Comparison of ENCODE assay signal across 8 mouse cellular contexts in genomic region chr1:66816837-66817452, GRCm38 (mm10). TPM values are rescaled to one million over a fixed set of nuclear protein-coding genes. Genes with fewer than 3 reads are reported as not detected.
DNase-seq lines count a peak whose midpoint lies in the region; ATAC-seq and TF ChIP-seq lines count a peak whose summit lies in the region.

No protein-coding gene starts in this region.

- 0 out of 2 replicates have a peak overlapping the region, but pooled peaks have one; percentile 49 for H3K27ac ChIP-seq in ES-Bruce4 (ENCODE audit: insufficient read depth, low read length)
- H3K27ac ChIP-seq in forebrain, embryonic 12.5 days = peak overlapping the region; percentile 98
- peak overlapping the region; percentile 98 for H3K27ac ChIP-seq in heart, postnatal 0 days (ENCODE audit: low read depth)
- H3K27ac ChIP-seq in liver, embryonic 16.5 days (ENCODE audit: low read length) = peak overlapping the region; percentile 98
- H3K27ac ChIP-seq in neural tube, embryonic 12.5 days = peak overlapping the region; percentile 95
- peak overlapping the region; percentile 98 for H3K27ac ChIP-seq in stomach, postnatal 0 days (replicated peaks)

- under 1% methylated on average over 44 of the region's 63 CpGs for WGBS in forebrain, embryonic 12.5 days
- WGBS in heart, postnatal 0 days = 0% methylated on average over 33 of the region's 63 CpGs
- WGBS in large intestine, adult 2 months = under 1% methylated on average over 60 of the region's 63 CpGs
- whole genome bisulfite sequencing in liver, embryonic 16.5 days (ENCODE audit: insufficient replicate concordance) = 0% methylated on average over 47 of the region's 63 CpGs
- under 1% methylated on average over 47 of the region's 63 CpGs for WGBS in neural tube, embryonic 12.5 days
- WGBS in stomach, postnatal 0 days = 2% methylated on average over 39 of the region's 63 CpGs

- no peak for TF ChIP-seq CTCF in ES-Bruce4 (IDR thresholded peaks at IDR 0.05; ENCODE audit: low read depth, low read length)
- no peak for TF ChIP-seq CTCF in heart, postnatal 0 days (IDR thresholded peaks at IDR 0.05; ENCODE audit: low read depth)
- TF ChIP-seq CTCF in stomach, postnatal 0 days (IDR thresholded peaks at IDR 0.05; ENCODE audit: low read depth) = 0 out of 2 replicates have a peak, but pooled peaks have one; percentile 19

- H3K4me1 ChIP-seq in ES-Bruce4 (ENCODE audit: control insufficient read depth, insufficient read depth, low read length) = no peaks in the 10 kb centered on the region
- peaks cover 22% of the 10 kb centered on the region for H3K4me1 ChIP-seq in forebrain, embryonic 12.5 days
- H3K4me1 ChIP-seq in heart, postnatal 0 days (ENCODE audit: control insufficient read depth, insufficient read depth) = peaks cover 6% of the 10 kb centered on the region; the same call in 1 of the 2 replicates
- H3K4me1 ChIP-seq in liver, embryonic 16.5 days (ENCODE audit: control insufficient read depth, low read depth, low read length) = peaks cover 7% of the 10 kb centered on the region
- H3K4me1 ChIP-seq in neural tube, embryonic 12.5 days = peaks cover 17% of the 10 kb centered on the region
- no peaks in the 10 kb centered on the region for H3K4me1 ChIP-seq in stomach, postnatal 0 days (replicated peaks; ENCODE audit: control insufficient read depth, insufficient read depth)

- ATAC-seq in forebrain, embryonic 12.5 days (ENCODE audit: low FRiP score) = peak; percentile 90
- ATAC-seq in heart, postnatal 0 days (ENCODE audit: insufficient read depth, low read depth) = peak; percentile 81
- peak; percentile 75 for ATAC-seq in liver, embryonic 16.5 days (ENCODE audit: low read depth)
- peak; percentile 89 for ATAC-seq in neural tube, embryonic 12.5 days (ENCODE audit: low FRiP score, low read depth)
- ATAC-seq in stomach, postnatal 0 days (ENCODE audit: low FRiP score, low TSS enrichment) = peak; percentile 84

- H3K36me3 ChIP-seq in ES-Bruce4 (ENCODE audit: control insufficient read depth, insufficient read depth, low read length, poor library complexity, severe bottlenecking) = no peaks in the 10 kb centered on the region
- H3K36me3 ChIP-seq in forebrain, embryonic 12.5 days (replicated peaks) = no peaks in the 10 kb centered on the region
- H3K36me3 ChIP-seq in heart, postnatal 0 days (replicated peaks; ENCODE audit: control insufficient read depth, insufficient read depth, low read length) = no peaks in the 10 kb centered on the region
- no peaks in the 10 kb centered on the region for H3K36me3 ChIP-seq in liver, embryonic 16.5 days (ENCODE audit: control insufficient read depth, insufficient read depth)
- no peaks in the 10 kb centered on the region for H3K36me3 ChIP-seq in neural tube, embryonic 12.5 days
- no peaks in the 10 kb centered on the region for H3K36me3 ChIP-seq in stomach, postnatal 0 days (ENCODE audit: control insufficient read depth, insufficient read depth, low read length)

- peak overlapping the region; percentile 99 for H3K9ac ChIP-seq in ES-Bruce4 (ENCODE audit: low read depth, poor library complexity, severe bottlenecking)
- peak overlapping the region; percentile 92 for H3K9ac ChIP-seq in forebrain, embryonic 12.5 days
- H3K9ac ChIP-seq in heart, postnatal 0 days (replicated peaks; ENCODE audit: low read depth, low read length) = peak overlapping the region; percentile 95
- peak overlapping the region; percentile 95 for H3K9ac ChIP-seq in liver, embryonic 16.5 days (ENCODE audit: low read depth, low read length)
- H3K9ac ChIP-seq in neural tube, embryonic 12.5 days = peak overlapping the region; percentile 90
- peak overlapping the region; percentile 90 for H3K9ac ChIP-seq in stomach, postnatal 0 days (ENCODE audit: low read length)

- H3K4me2 ChIP-seq in forebrain, embryonic 12.5 days = peak overlapping the region; percentile 77
- H3K4me2 ChIP-seq in heart, postnatal 0 days (ENCODE audit: low read depth, low read length) = peak overlapping the region; percentile 93
- H3K4me2 ChIP-seq in liver, embryonic 16.5 days (ENCODE audit: low read depth, low read length) = peak overlapping the region; percentile 86
- peak overlapping the region; percentile 75 for H3K4me2 ChIP-seq in neural tube, embryonic 12.5 days (replicated peaks)
- H3K4me2 ChIP-seq in stomach, postnatal 0 days (replicated peaks; ENCODE audit: low read depth) = peak overlapping the region; percentile 86

- no peak for TF ChIP-seq EP300 in ES-Bruce4 (IDR thresholded peaks at IDR 0.05; ENCODE audit: insufficient read depth, low read depth, low read length)
- peak; percentile 37; the same call in 1 of the 2 replicates for TF ChIP-seq EP300 in heart, postnatal 0 days (IDR thresholded peaks at IDR 0.05; ENCODE audit: low read depth)
- TF ChIP-seq EP300 in stomach, postnatal 0 days (optimal IDR thresholded peaks at IDR 0.05) = no peak

- H3K27me3 ChIP-seq in ES-Bruce4 (ENCODE audit: control insufficient read depth, insufficient read depth, low read length, poor library complexity, severe bottlenecking) = peaks cover 3% of the 10 kb centered on the region
- peaks cover 7% of the 10 kb centered on the region; the same call in 1 of the 2 replicates for H3K27me3 ChIP-seq in forebrain, embryonic 12.5 days
- H3K27me3 ChIP-seq in heart, postnatal 0 days (ENCODE audit: control insufficient read depth, insufficient read depth, low read length) = no peaks in the 10 kb centered on the region
- H3K27me3 ChIP-seq in liver, embryonic 16.5 days (ENCODE audit: control insufficient read depth, insufficient read depth, low read depth, low read length) = no peaks in the 10 kb centered on the region
- H3K27me3 ChIP-seq in neural tube, embryonic 12.5 days (replicated peaks) = 0 out of 2 replicates have a peak, but pooled peaks cover 2% of the 10 kb centered on the region
- no peaks in the 10 kb centered on the region for H3K27me3 ChIP-seq in stomach, postnatal 0 days (ENCODE audit: control insufficient read depth, insufficient read depth, low read length)

- H3K9me3 ChIP-seq in ES-Bruce4 (replicated peaks; ENCODE audit: control insufficient read depth, insufficient read depth, low read length, poor library complexity, severe bottlenecking) = no peaks in the 10 kb centered on the region
- H3K9me3 ChIP-seq in forebrain, embryonic 12.5 days = no peaks in the 10 kb centered on the region
- H3K9me3 ChIP-seq in heart, postnatal 0 days (replicated peaks; ENCODE audit: control insufficient read depth, low read length) = no peaks in the 10 kb centered on the region
- H3K9me3 ChIP-seq in liver, embryonic 16.5 days (replicated peaks; ENCODE audit: control insufficient read depth, low read length) = no peaks in the 10 kb centered on the region
- H3K9me3 ChIP-seq in neural tube, embryonic 12.5 days = no peaks in the 10 kb centered on the region
- no peaks in the 10 kb centered on the region for H3K9me3 ChIP-seq in stomach, postnatal 0 days (ENCODE audit: control insufficient read depth, low read length)

- H3K4me3 ChIP-seq in ES-Bruce4 (ENCODE audit: low read depth, low read length) = peak overlapping the region; percentile 93
- peak overlapping the region; percentile 86 for H3K4me3 ChIP-seq in forebrain, embryonic 12.5 days (replicated peaks)
- peak overlapping the region; percentile 88 for H3K4me3 ChIP-seq in heart, postnatal 0 days (ENCODE audit: low read depth, low read length)
- peak overlapping the region; percentile 93 for H3K4me3 ChIP-seq in liver, embryonic 16.5 days (ENCODE audit: low read depth, low read length)
- peak overlapping the region; percentile 77 for H3K4me3 ChIP-seq in neural tube, embryonic 12.5 days
- peak overlapping the region; percentile 84 for H3K4me3 ChIP-seq in stomach, postnatal 0 days (ENCODE audit: low read depth, low read length)

- TF ChIP-seq POLR2A in ES-Bruce4 (IDR thresholded peaks at IDR 0.05; ENCODE audit: insufficient read depth, low read length) = no peak

- peak; percentile 88 for DNase-seq in c-Kit-positive CD71-positive TER-119-positive erythroid progenitor cells, embryonic 14.5 days (ENCODE audit: low spot score)
- peak; percentile 82 for DNase-seq in heart, postnatal 0 days (ENCODE audit: low spot score)
- peak; percentile 35 for DNase-seq in large intestine, adult 2 months (ENCODE audit: low read depth, low spot score)
- DNase-seq in stomach, postnatal 0 days (ENCODE audit: low spot score) = peak; percentile 97

RNA-seq across cellular contexts. Expression of gene Kansl1l, which starts 0.4 kb away (rescaled TPM):
- polyA plus RNA-seq in ES-Bruce4 (2011; ENCODE audit: insufficient read depth, insufficient read length, low read depth, missing spikeins) = 5.8 and 6.4 TPM in 2 replicates
- polyA plus RNA-seq in forebrain, embryonic 12.5 days (2016; fragmentation: Nextera tagmentation; extraction: Ambion mirVana) = 15.6 and 17.2 TPM in 2 replicates
- total RNA-seq in heart, postnatal 0 days (2014; rRNA removed; ENCODE audit: low replicate concordance) = 22.5 and 26.6 TPM in 2 replicates
- polyA plus RNA-seq in heart, postnatal 0 days (2015; fragmentation: Nextera tagmentation; extraction: Ambion mirVana) = 9.4 and 9.6 TPM in 2 replicates
- polyA plus RNA-seq in large intestine, adult 2 months (2012; rRNA removed) = 1.1 and 1.2 TPM in 2 replicates
- 3.2 and 3.7 TPM in 2 replicates for polyA plus RNA-seq in liver, embryonic 16.5 days (2015; fragmentation: Nextera tagmentation; extraction: Ambion mirVana)
- 19.2 and 20.5 TPM in 2 replicates for polyA plus RNA-seq in neural tube, embryonic 12.5 days (2016; fragmentation: Nextera tagmentation; extraction: Ambion mirVana)
- polyA plus RNA-seq in stomach, postnatal 0 days (2015; fragmentation: Nextera tagmentation; extraction: Ambion mirVana) = 6.5 and 6.7 TPM in 2 replicates

RNA-seq across cellular contexts. Expression of gene Acadl, which starts 46.1 kb away (rescaled TPM):
- 55.8 and 58.3 TPM in 2 replicates for polyA plus RNA-seq in ES-Bruce4 (2011; ENCODE audit: insufficient read depth, insufficient read length, low read depth, missing spikeins)
- 42.5 and 44.7 TPM in 2 replicates for polyA plus RNA-seq in forebrain, embryonic 12.5 days (2016; fragmentation: Nextera tagmentation; extraction: Ambion mirVana)
- 144 and 267 TPM in 2 replicates for total RNA-seq in heart, postnatal 0 days (2014; rRNA removed; ENCODE audit: low replicate concordance)
- polyA plus RNA-seq in heart, postnatal 0 days (2015; fragmentation: Nextera tagmentation; extraction: Ambion mirVana) = 1,733 and 1,796 TPM in 2 replicates
- polyA plus RNA-seq in large intestine, adult 2 months (2012; rRNA removed) = 33.9 and 49.6 TPM in 2 replicates
- 175 and 181 TPM in 2 replicates for polyA plus RNA-seq in liver, embryonic 16.5 days (2015; fragmentation: Nextera tagmentation; extraction: Ambion mirVana)
- 55.7 and 60.4 TPM in 2 replicates for polyA plus RNA-seq in neural tube, embryonic 12.5 days (2016; fragmentation: Nextera tagmentation; extraction: Ambion mirVana)
- 217 and 232 TPM in 2 replicates for polyA plus RNA-seq in stomach, postnatal 0 days (2015; fragmentation: Nextera tagmentation; extraction: Ambion mirVana)

Comparison
In these comparisons a context has a peak if more than half of its experiments do, and no peak if none do; other contexts are left out.
1. Peak in every context shown above with its lines: DNase-seq, ATAC-seq, H3K4me3 ChIP-seq and H3K27ac ChIP-seq.
2. DNase-seq: peak in every context shown above with its lines; median percentile 97 in stomach, postnatal 0 days; 88 in c-Kit-positive CD71-positive TER-119-positive erythroid progenitor cells, embryonic 14.5 days; 82 in heart, postnatal 0 days; 35 in large intestine, adult 2 months.